Mouse (Mus musculus): ENCODE measurements at regions not wholly inside any gene's neighbourhood (a gene's known extent, or its start where the extent isn't known, plus 50 kb on each side); places are given as distances from the start of the nearest gene placed in this dataset.
"Not testable (repeated sequence)": the region's sequence is repeated elsewhere in the genome, so short reads cannot be mapped to it uniquely, and the experiment has no call there.

DNA sequence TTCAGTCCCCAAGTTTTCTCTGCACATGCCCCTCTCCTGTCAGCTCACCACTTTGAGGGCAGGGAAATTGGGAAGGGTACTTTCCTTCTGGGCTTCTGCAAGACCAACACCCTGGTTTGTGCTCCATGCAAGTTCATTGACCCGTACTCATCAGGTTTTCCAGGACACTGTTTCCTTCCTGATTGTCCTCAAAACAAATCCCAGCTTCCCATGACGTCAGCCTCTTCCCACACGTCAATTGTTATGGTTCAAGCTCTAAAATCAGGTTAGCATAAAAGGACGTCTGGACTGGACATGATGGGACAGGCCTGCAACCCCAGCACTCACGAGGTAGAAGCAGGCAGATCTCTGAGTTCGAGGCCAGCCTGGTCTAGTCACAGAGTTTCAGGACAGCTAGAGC lies 84.3 kb upstream of the Cep85l start:
- TF ChIP-seq MAFK (IDR thresholded peaks at IDR 0.05; ENCODE audit: insufficient read depth, low read depth, low read length), result no peak
- TF ChIP-seq HCFC1 (IDR thresholded peaks at IDR 0.05; ENCODE audit: borderline replicate concordance, insufficient read depth, low read length), result no peak
- TF ChIP-seq CHD2 (IDR thresholded peaks at IDR 0.05; ENCODE audit: low read depth, low read length), result no peak
- TF ChIP-seq ZNF384 (IDR thresholded peaks at IDR 0.05; ENCODE audit: low read depth, low read length), result no peak
- TF ChIP-seq ZC3H11A (IDR thresholded peaks at IDR 0.05; ENCODE audit: borderline replicate concordance, low read depth, low read length), result no peak
- H3K4me3 ChIP-seq (ENCODE audit: insufficient read depth in 1 of 2, low read depth in 1 of 2, low read length in 2 of 2, poor library complexity in 1 of 2, severe bottlenecking in 1 of 2), result no peak overlapping the region
- H3K36me3 ChIP-seq (ENCODE audit: control insufficient read depth, insufficient read depth, low read length, poor library complexity, severe bottlenecking), result no peaks in the 10 kb centered on the region
- in situ Hi-C loops (cut with MboI; ENCODE audit: low sequenced_read_pairs in 2 of 2, unreplicated experiment in 2 of 2), result no loop called here
- H3K9ac ChIP-seq (ENCODE audit: insufficient read depth, low read depth, low read length, poor library complexity, severe bottlenecking), result no peak overlapping the region
- no peak overlapping the region for H3K27ac ChIP-seq (ENCODE audit: insufficient read depth, low read depth, low read length, poor library complexity, severe bottlenecking)
- H3K9me3 ChIP-seq (ENCODE audit: control insufficient read depth, insufficient read depth, low read depth, low read length), result no peaks in the 10 kb centered on the region
- peaks cover 0 to 4% of the 10 kb centered on the region in 2 experiments; a peak in 1 of 4 replicates for H3K4me1 ChIP-seq (ENCODE audit: control insufficient read depth in 2 of 2, insufficient read depth in 2 of 2, low read length in 2 of 2, poor library complexity in 1 of 2)
- DNase-seq (ENCODE audit: low read depth, low spot score), result no peak

DNA sequence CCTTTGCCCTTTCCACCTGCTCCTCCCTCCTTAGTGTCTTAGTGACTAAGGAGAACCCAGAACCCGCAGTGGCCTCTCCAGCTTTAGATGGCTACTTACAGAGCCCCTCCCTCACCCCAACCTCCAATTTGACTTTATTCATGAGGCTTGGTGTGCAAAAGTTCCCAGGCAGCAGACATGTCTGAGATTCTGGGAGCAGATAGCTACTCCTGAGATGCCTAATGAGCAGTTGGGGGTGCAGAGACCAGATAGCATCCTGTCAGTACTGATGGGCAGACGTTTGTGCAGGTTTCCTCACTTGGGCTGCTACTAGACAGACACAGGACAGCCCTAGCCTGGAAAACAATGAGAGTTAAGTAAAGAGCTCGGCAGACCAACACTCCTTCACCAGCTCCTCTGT lies 83.7 kb upstream of the Cep85l start:
- TF ChIP-seq HCFC1 (IDR thresholded peaks at IDR 0.05; ENCODE audit: borderline replicate concordance, insufficient read depth, low read length) (no peak), ZNF384 (IDR thresholded peaks at IDR 0.05; ENCODE audit: low read depth, low read length) (no peak)
- in situ Hi-C loops (cut with MboI; ENCODE audit: low sequenced_read_pairs in 2 of 2, unreplicated experiment in 2 of 2), result no loop called here
- no peak overlapping the region for H3K27ac ChIP-seq (ENCODE audit: insufficient read depth, low read depth, low read length, poor library complexity, severe bottlenecking)
- H3K4me3 ChIP-seq (ENCODE audit: insufficient read depth in 1 of 2, low read depth in 1 of 2, low read length in 2 of 2, poor library complexity in 1 of 2, severe bottlenecking in 1 of 2), result no peak overlapping the region
- no peaks in the 10 kb centered on the region for H3K9me3 ChIP-seq (ENCODE audit: control insufficient read depth, insufficient read depth, low read depth, low read length)
- no peaks in the 10 kb centered on the region for H3K36me3 ChIP-seq (ENCODE audit: control insufficient read depth, insufficient read depth, low read length, poor library complexity, severe bottlenecking)
- no peak for DNase-seq (ENCODE audit: low read depth, low spot score)
- peaks cover 0 to 4% of the 10 kb centered on the region in 2 experiments; a peak in 1 of 4 replicates for H3K4me1 ChIP-seq (ENCODE audit: control insufficient read depth in 2 of 2, insufficient read depth in 2 of 2, low read length in 2 of 2, poor library complexity in 1 of 2)
- no peak overlapping the region for H3K9ac ChIP-seq (ENCODE audit: insufficient read depth, low read depth, low read length, poor library complexity, severe bottlenecking)

DNA sequence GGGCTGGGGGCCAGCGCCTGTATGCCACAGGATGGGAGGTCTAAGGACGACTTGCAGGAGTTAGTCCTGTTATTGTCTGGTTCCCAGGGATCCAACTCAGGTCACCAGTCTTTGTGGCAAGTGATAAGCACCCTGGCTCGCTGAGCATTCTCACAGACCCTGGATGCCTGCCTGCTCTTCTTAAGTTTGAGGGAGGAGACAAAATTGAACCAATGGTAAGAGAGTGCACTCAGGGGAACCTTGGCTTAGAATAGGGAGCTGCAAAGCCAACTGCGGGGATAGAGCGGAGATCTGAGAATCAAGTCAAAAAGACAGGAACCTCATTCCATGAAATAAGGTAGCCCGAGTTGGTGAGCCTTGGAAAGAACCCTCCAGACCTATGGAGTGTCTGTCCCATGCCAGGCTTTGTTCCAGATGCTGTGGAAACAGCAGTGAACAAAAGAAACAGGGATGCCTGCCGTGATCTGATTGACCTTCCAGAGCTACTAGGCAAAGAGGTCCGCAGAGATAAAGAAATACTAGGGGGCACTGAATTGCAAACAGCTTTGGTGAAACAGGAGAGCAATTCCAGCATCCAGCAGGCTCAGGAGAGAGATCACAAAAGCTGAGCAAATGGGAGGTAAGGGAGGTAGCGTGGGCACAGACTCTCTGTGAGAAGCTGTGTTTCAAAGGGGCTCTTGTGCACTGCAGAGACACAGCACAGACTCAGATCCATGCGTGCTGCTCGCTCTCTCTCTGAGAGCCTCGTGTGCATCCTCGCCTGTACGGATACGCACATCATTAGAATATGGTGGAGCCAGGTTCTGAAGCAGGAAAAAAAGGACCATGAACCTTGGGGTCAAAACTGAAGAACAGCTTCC lies 82.9 kb upstream of the Cep85l start:
- no peaks in the 10 kb centered on the region for H3K36me3 ChIP-seq (ENCODE audit: control insufficient read depth, insufficient read depth, low read length, poor library complexity, severe bottlenecking)
- TF ChIP-seq MAFK (IDR thresholded peaks at IDR 0.05; ENCODE audit: insufficient read depth, low read depth, low read length) (no peak), ZNF384 (IDR thresholded peaks at IDR 0.05; ENCODE audit: low read depth, low read length) (no peak), HCFC1 (IDR thresholded peaks at IDR 0.05; ENCODE audit: borderline replicate concordance, insufficient read depth, low read length) (no peak), CHD2 (IDR thresholded peaks at IDR 0.05; ENCODE audit: low read depth, low read length) (no peak), ZC3H11A (IDR thresholded peaks at IDR 0.05; ENCODE audit: borderline replicate concordance, low read depth, low read length) (no peak)
- H3K9ac ChIP-seq (ENCODE audit: insufficient read depth, low read depth, low read length, poor library complexity, severe bottlenecking), result no peak overlapping the region
- in situ Hi-C loops (cut with MboI; ENCODE audit: low sequenced_read_pairs in 2 of 2, unreplicated experiment in 2 of 2), result no loop called here
- H3K4me3 ChIP-seq (ENCODE audit: insufficient read depth in 1 of 2, low read depth in 1 of 2, low read length in 2 of 2, poor library complexity in 1 of 2, severe bottlenecking in 1 of 2), result no peak overlapping the region
- no peak overlapping the region for H3K27ac ChIP-seq (ENCODE audit: insufficient read depth, low read depth, low read length, poor library complexity, severe bottlenecking)
- H3K4me1 ChIP-seq (ENCODE audit: control insufficient read depth in 2 of 2, insufficient read depth in 2 of 2, low read length in 2 of 2, poor library complexity in 1 of 2), result peaks cover 0 to 4% of the 10 kb centered on the region in 2 experiments; a peak in 1 of 4 replicates
- no peaks in the 10 kb centered on the region for H3K9me3 ChIP-seq (ENCODE audit: control insufficient read depth, insufficient read depth, low read depth, low read length)
- DNase-seq (ENCODE audit: low read depth, low spot score), result no peak

DNA sequence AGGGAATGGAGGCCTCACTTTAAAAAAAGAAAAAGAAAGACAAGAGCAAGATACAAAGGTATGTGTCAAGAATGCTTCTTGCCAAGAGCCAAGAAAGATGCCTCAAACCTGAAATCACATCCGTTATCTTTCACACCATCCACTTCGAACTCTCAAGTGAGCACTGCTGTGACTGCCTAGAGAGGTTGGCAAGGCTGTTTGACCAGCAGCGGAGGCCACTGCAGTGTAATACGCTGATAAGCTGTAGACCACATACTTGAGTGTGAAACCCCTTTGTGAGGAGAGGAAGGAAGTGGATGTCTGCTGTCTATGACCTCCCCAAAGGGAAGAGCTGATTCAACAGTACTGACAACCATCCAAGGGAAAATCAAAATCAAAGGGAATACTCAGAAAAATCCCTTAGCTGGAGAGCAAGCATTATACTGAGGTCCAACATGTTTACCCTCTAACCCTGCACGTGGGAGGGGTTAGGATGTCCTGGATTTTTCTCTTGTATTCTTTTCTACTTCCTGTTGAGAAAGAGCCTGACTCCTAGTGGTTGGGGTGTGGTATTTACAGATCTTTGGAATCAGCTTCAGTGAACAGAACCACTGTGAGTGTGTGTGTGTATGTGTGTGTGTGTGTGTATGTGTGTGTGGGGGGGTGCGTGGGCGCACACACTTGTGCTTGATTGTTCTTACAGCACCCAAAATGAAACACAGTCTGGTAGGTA lies 81.5 kb upstream of the Cep85l start:
- TF ChIP-seq ZC3H11A (IDR thresholded peaks at IDR 0.05; ENCODE audit: borderline replicate concordance, low read depth, low read length), result no peak
- no peak for TF ChIP-seq ZNF384 (IDR thresholded peaks at IDR 0.05; ENCODE audit: low read depth, low read length)
- TF ChIP-seq CHD2 (IDR thresholded peaks at IDR 0.05; ENCODE audit: low read depth, low read length), result no peak
- no peak for TF ChIP-seq HCFC1 (IDR thresholded peaks at IDR 0.05; ENCODE audit: borderline replicate concordance, insufficient read depth, low read length)
- no peak for TF ChIP-seq MAFK (IDR thresholded peaks at IDR 0.05; ENCODE audit: insufficient read depth, low read depth, low read length)
- Histone ChIP-seq H3K36me3 (ENCODE audit: control insufficient read depth, insufficient read depth, low read length, poor library complexity, severe bottlenecking) (no peaks in the 10 kb centered on the region), H3K9ac (ENCODE audit: insufficient read depth, low read depth, low read length, poor library complexity, severe bottlenecking) (no peak overlapping the region), H3K27ac (ENCODE audit: insufficient read depth, low read depth, low read length, poor library complexity, severe bottlenecking) (no peak overlapping the region), H3K9me3 (ENCODE audit: control insufficient read depth, insufficient read depth, low read depth, low read length) (no peaks in the 10 kb centered on the region), H3K4me3 (ENCODE audit: insufficient read depth in 1 of 2, low read depth in 1 of 2, low read length in 2 of 2, poor library complexity in 1 of 2, severe bottlenecking in 1 of 2) (no peak overlapping the region), H3K4me1 (ENCODE audit: control insufficient read depth in 2 of 2, insufficient read depth in 2 of 2, low read length in 2 of 2, poor library complexity in 1 of 2) (peaks cover 0 to 4% of the 10 kb centered on the region in 2 experiments; a peak in 1 of 4 replicates)
- in situ Hi-C loops (cut with MboI; ENCODE audit: low sequenced_read_pairs in 2 of 2, unreplicated experiment in 2 of 2), result no loop called here
- DNase-seq (ENCODE audit: low read depth, low spot score), result peak; percentile 17

DNA sequence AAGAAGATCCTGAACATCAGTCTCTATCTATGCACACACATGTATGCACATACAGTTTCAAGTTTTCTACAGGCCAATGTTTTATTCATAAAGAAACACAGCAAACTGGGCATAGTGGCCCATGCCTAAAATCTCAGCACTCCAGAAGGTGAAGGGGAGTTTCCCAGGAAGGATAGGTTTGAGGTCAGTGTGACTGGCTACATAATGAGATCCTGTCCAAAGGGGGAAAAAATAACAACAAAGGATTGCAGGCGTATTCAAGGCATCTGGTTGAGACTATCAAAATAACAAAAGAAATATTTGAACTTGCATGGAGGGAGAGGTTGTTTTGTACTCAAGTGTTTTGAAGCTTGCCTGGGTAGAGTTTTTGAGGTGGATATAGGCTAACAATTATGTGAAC lies 80.0 kb upstream of the Cep85l start:
- in situ Hi-C loops (cut with MboI; ENCODE audit: low sequenced_read_pairs in 2 of 2, unreplicated experiment in 2 of 2); H3K4me3 ChIP-seq (ENCODE audit: insufficient read depth in 1 of 2, low read depth in 1 of 2, low read length in 2 of 2, poor library complexity in 1 of 2, severe bottlenecking in 1 of 2); H3K27ac ChIP-seq (ENCODE audit: insufficient read depth, low read depth, low read length, poor library complexity, severe bottlenecking); H3K9me3 ChIP-seq (ENCODE audit: control insufficient read depth, insufficient read depth, low read depth, low read length); DNase-seq (ENCODE audit: low read depth, low spot score); H3K36me3 ChIP-seq (ENCODE audit: control insufficient read depth, insufficient read depth, low read length, poor library complexity, severe bottlenecking); H3K9ac ChIP-seq (ENCODE audit: insufficient read depth, low read depth, low read length, poor library complexity, severe bottlenecking); H3K4me1 ChIP-seq (ENCODE audit: control insufficient read depth in 2 of 2, insufficient read depth in 2 of 2, low read length in 2 of 2, poor library complexity in 1 of 2): not testable (repeated sequence)
